Mouse (Mus musculus): Measurements from ENCODE around the gene Mboat2.

- no peak for TF ChIP-seq CTCF (IDR thresholded peaks at IDR 0.05; ENCODE audit: borderline replicate concordance, insufficient read depth, low read length)
- TF ChIP-seq POLR2A (IDR thresholded peaks at IDR 0.05; ENCODE audit: low read depth, low read length): no peak
These were observed 134.7 kb downstream of the Mboat2 start for GRCm38 (mm10) chr12:24965406-24965805.
